Mouse (Mus musculus) intestine, embryonic 16.5 days (tissue): ENCODE measurements at regions not wholly inside any gene's neighbourhood (a gene's known extent, or its start where the extent isn't known, plus 50 kb on each side); places are given as distances from the start of the nearest gene placed in this dataset.
A peak's percentile ranks its signal among the peaks of the same experiment; 100 is the strongest.

Source experiments
- ATAC-seq: fragments of 200-750 bp; cut with Nextera tagmentation; 2 replicates; pipeline ENCODE4 v1.8.0; 2017; ENCODE audit warnings: moderate TSS enrichment, moderate library complexity
- H3K27ac ChIP-seq: fragments of 300-500 bp; sonication (generic); 2 replicates; pipeline ENCODE4 v1.5.1; 2014; ENCODE audit warnings: mild to moderate bottlenecking, low read length
- H3K27me3 ChIP-seq: fragments of 300-500 bp; sonication (generic); replicated peaks from 2 replicates; pipeline ENCODE4 v1.6.1; 2014; ENCODE audit warnings: low read length, control low read depth, mixed read lengths; ENCODE audit not compliant: control insufficient read depth, insufficient read depth
- H3K36me3 ChIP-seq: fragments of 300-500 bp; sonication (generic); 2 replicates; pipeline ENCODE4 v1.6.1; 2014; ENCODE audit warnings: low read length, control low read depth; ENCODE audit not compliant: control insufficient read depth, insufficient read depth
- H3K4me1 ChIP-seq: fragments of 300-500 bp; sonication (generic); 2 replicates; pipeline ENCODE4 v1.6.1; 2014; ENCODE audit warnings: low read length, control low read depth, mixed read lengths; ENCODE audit not compliant: control insufficient read depth, insufficient read depth
- H3K4me2 ChIP-seq: fragments of 300-500 bp; sonication (generic); 2 replicates; pipeline ENCODE4 v1.6.1; 2014; ENCODE audit warnings: low read depth, low read length, control low read depth
- H3K4me3 ChIP-seq: fragments of 300-500 bp; sonication (generic); 2 replicates; pipeline ENCODE4 v1.5.1; 2014; ENCODE audit warnings: mild to moderate bottlenecking, low read length
- H3K9ac ChIP-seq: fragments of 300-500 bp; sonication (generic); 2 replicates; pipeline ENCODE4 v1.6.1; 2014; ENCODE audit warnings: low read depth, low read length
- H3K9me3 ChIP-seq: fragments of 300-500 bp; sonication (generic); 2 replicates; pipeline ENCODE4 v1.6.1; 2016; ENCODE audit warnings: low read length, control low read depth; ENCODE audit not compliant: control insufficient read depth
- WGBS: fragments of 180-500 bp; shearing (Covaris S2); extraction: QIAGEN DNeasy Blood & Tissue Kit; methylation state at CpG from one replicate; pipeline ENCODE4 v1.1.7; 2014; 5-methylcytosine and 5-hydroxymethylcytosine counted together

DNA sequence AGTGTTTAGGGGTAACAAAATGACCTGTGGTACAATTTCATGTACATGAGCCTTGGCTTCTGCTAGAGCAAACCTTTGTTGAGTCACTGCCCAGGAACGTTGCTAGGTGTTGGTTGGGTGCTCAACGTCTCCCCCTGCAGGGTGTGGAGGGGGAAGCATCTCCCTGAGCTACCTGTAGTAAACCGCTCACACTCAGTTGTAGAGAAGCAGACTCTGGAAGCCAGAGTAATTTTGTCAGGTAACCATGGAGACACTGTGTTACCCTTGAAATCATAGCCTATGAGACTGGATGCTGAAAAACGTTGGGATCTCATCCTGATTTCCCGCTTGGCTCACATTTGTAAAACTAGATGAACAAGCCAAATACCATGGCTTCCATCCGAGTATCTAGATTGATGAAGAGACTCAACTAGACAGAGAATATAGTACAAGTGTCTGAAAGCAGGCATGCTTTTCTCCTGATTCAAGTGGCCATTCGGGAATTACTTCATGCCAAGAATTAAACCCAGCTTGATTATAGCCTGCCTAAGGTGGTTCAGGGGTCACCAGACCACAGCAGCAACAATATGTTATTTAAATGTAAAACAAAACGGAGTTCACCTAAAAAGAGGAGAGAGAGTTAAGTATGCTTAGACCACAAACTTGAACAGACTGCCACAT, 63.7 kb upstream of the Ctla4 start:
- Histone ChIP-seq H3K4me1 (peaks cover 9% of the 10 kb centered on the region; the same call in 1 of the 2 replicates), H3K4me2 (no peak overlapping the region), H3K9me3 (no peaks in the 10 kb centered on the region), H3K27ac (no peak overlapping the region), H3K27me3 (no peaks in the 10 kb centered on the region), H3K36me3 (no peaks in the 10 kb centered on the region), H3K9ac (no peak overlapping the region), H3K4me3 (no peak overlapping the region)
- WGBS = 52% methylated on average over 8 of the region's 8 CpGs
- ATAC-seq = no peak

GRCm38 (mm10) chr1:60824218-60825125, 62.3 kb upstream of the Ctla4 start:
- peak overlapping the region; percentile 36 for H3K27ac ChIP-seq
- no peak for ATAC-seq
- peaks cover 9% of the 10 kb centered on the region; the same call in 1 of the 2 replicates for H3K4me1 ChIP-seq
- H3K27me3 ChIP-seq = no peaks in the 10 kb centered on the region
- 66% methylated on average over 5 of the region's 5 CpGs for WGBS
- H3K9me3 ChIP-seq = no peaks in the 10 kb centered on the region
- H3K4me2 ChIP-seq = no peak overlapping the region
- no peaks in the 10 kb centered on the region for H3K36me3 ChIP-seq
- no peak overlapping the region for H3K4me3 ChIP-seq
- H3K9ac ChIP-seq = no peak overlapping the region

DNA sequence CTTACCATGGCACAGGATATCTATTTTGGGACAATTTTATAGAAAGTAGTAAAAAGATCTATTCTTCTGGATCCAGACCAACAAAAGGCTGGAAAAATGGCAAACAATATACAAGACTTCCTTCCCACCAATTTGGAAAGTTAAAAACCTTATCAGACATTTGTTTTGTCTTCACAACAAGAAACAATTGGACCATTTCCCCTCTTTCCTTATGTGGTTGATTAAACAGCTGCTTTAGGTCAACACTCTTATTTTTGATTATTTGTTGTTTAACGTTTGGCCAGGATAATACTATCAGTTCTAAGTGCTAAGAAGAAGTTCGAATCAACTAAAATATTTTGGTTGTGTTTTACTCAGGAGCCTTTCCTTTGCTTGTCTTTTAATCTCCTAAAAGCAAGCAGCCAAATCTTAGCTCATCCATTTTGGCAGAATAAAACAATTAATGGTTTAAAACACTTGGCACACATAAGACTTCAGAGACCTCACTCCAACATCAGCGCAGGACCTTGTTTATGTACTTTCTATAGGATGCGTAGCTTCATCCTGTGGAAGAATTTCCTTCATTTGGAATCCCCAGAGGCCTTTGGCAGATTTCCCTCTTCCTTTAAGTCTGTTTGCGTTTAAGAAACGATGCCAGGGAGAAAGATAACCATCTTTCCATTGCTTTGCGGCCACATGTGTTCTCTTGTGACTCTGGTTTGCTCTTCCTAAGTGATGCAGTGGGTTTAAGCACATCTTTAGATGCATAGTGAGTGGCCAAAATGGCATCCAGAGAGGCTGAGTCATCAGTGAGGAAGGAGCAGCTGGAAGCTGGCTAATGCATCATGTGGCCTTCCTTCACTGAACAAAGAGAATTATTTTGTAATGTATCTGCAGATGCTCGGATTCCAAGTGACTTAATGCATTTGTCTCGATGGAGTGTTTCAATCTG, 61.3 kb upstream of the Ctla4 start:
- 44% methylated on average over 9 of the region's 9 CpGs for WGBS
- H3K4me1 ChIP-seq = peaks cover 9% of the 10 kb centered on the region; the same call in 1 of the 2 replicates
- ATAC-seq = peak; percentile 67

DNA sequence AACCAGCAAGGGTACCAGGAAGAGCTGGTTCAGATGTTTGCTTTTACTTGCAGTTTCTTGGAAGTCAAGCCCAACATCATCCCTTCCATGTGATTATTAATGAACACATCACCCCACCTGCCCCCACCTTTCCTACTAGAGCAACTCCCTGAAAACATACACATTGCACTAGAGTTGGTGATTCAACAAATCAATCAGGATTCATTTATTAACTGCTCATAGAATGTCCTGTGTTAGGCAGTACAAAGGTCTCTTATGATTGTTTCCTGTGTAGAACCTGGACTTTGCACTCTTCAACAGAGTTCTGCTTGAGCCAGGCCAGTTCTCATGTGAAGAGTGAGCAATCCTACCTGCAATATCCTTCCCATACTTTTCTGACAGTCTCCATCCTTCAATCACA, 59.8 kb upstream of the Ctla4 start:
- Histone ChIP-seq H3K4me2 (no peak overlapping the region), H3K9ac (no peak overlapping the region), H3K27me3 (no peaks in the 10 kb centered on the region), H3K36me3 (no peaks in the 10 kb centered on the region), H3K27ac (peak overlapping the region; percentile 52; the same call in 1 of the 2 replicates), H3K4me3 (no peak overlapping the region), H3K9me3 (no peaks in the 10 kb centered on the region), H3K4me1 (peaks cover 9% of the 10 kb centered on the region; the same call in 1 of the 2 replicates)
- peak; percentile 89 for ATAC-seq

More for the DNA sequence above, 61.3 kb upstream of the Ctla4 start:
- no peak overlapping the region for H3K4me2 ChIP-seq
- H3K36me3 ChIP-seq = no peaks in the 10 kb centered on the region
- H3K9me3 ChIP-seq = no peaks in the 10 kb centered on the region
- no peaks in the 10 kb centered on the region for H3K27me3 ChIP-seq
- peak overlapping the region; percentile 54 for H3K27ac ChIP-seq
- no peak overlapping the region for H3K4me3 ChIP-seq
- H3K9ac ChIP-seq = no peak overlapping the region

GRCm38 (mm10) chr1:60828152-60828551, 58.6 kb upstream of the Ctla4 start:
- no peak overlapping the region for H3K27ac ChIP-seq
- H3K4me3 ChIP-seq = no peak overlapping the region
- H3K4me2 ChIP-seq = no peak overlapping the region
- no peak overlapping the region for H3K9ac ChIP-seq
- no peaks in the 10 kb centered on the region for H3K9me3 ChIP-seq
- H3K4me1 ChIP-seq = peaks cover 9% of the 10 kb centered on the region; the same call in 1 of the 2 replicates
- no peak for ATAC-seq
- no peaks in the 10 kb centered on the region for H3K36me3 ChIP-seq
- WGBS = 89% methylated on average over 6 of the region's 6 CpGs
- H3K27me3 ChIP-seq = no peaks in the 10 kb centered on the region

GRCm38 (mm10) chr1:60829849-60830248, 57.0 kb upstream of the Ctla4 start:
- WGBS = 62% methylated on average over 3 of the region's 3 CpGs
- no peaks in the 10 kb centered on the region for H3K36me3 ChIP-seq
- no peaks in the 10 kb centered on the region for H3K9me3 ChIP-seq
- H3K4me3 ChIP-seq = no peak overlapping the region
- H3K27ac ChIP-seq = no peak overlapping the region
- no peak for ATAC-seq
- H3K27me3 ChIP-seq = no peaks in the 10 kb centered on the region
- H3K9ac ChIP-seq = no peak overlapping the region
- H3K4me1 ChIP-seq = peaks cover 7% of the 10 kb centered on the region; the same call in 1 of the 2 replicates
- no peak overlapping the region for H3K4me2 ChIP-seq

DNA sequence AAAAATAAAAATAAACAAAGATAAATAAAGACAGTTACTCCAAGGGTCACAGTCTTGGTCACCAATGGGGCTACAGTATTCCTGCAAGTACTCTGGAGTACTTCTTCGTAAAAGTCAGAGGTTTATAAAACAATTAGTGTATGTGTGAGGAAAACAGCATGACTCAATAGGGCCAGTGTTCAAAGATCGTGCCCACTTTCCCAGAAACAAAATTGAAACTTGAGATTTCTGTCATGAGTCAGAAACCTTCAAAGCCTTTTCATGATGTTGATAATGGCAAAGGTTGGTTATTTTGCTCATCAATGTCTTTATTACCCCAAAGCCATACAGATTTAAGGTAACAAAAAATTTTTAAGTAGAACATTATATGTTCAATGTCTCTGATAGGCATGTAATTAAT, 53.1 kb upstream of the Ctla4 start:
- no peaks in the 10 kb centered on the region for H3K9me3 ChIP-seq
- no peak overlapping the region for H3K9ac ChIP-seq
- no peak overlapping the region for H3K4me2 ChIP-seq
- 56% methylated on average over 2 of the region's 2 CpGs for WGBS
- no peak overlapping the region for H3K4me3 ChIP-seq
- ATAC-seq = no peak
- no peaks in the 10 kb centered on the region for H3K4me1 ChIP-seq
- no peaks in the 10 kb centered on the region for H3K36me3 ChIP-seq
- no peak overlapping the region for H3K27ac ChIP-seq
- H3K27me3 ChIP-seq = no peaks in the 10 kb centered on the region
